Mouse (Mus musculus) kidney, embryonic 14.5 days (tissue): ENCODE measurements around the gene Galk2. TPM values are rescaled to one million over a fixed set of nuclear protein-coding genes. Genes with fewer than 3 reads are reported as not detected.

Experiments
- ATAC-seq: fragments of 200-750 bp; cut with Nextera tagmentation; 2 replicates; pipeline ENCODE4 v1.8.0; 2017; ENCODE audit warnings: moderate number of reproducible peaks, mild to moderate bottlenecking, moderate TSS enrichment, moderate library complexity; ENCODE audit not compliant: low FRiP score, low TSS enrichment
- H3K27ac ChIP-seq: fragments of 300-500 bp; sonication (generic); 2 replicates; pipeline ENCODE4 v1.5.1; 2014; ENCODE audit warnings: low read depth, mild to moderate bottlenecking, low read length, moderate library complexity, mixed read lengths
- H3K27me3 ChIP-seq: fragments of 300-500 bp; sonication (generic); 2 replicates; pipeline ENCODE4 v1.6.1; 2014; ENCODE audit warnings: mild to moderate bottlenecking, low read length; ENCODE audit not compliant: control insufficient read depth, insufficient read depth
- H3K36me3 ChIP-seq: fragments of 300-500 bp; sonication (generic); 2 replicates; pipeline ENCODE4 v1.6.1; 2014; ENCODE audit warnings: low read length, mixed read lengths; ENCODE audit not compliant: control insufficient read depth, insufficient read depth
- H3K4me1 ChIP-seq: fragments of 300-500 bp; sonication (generic); 2 replicates; pipeline ENCODE4 v1.6.1; 2014; ENCODE audit warnings: low read length, mixed read lengths; ENCODE audit not compliant: control insufficient read depth, insufficient read depth
- H3K4me2 ChIP-seq: fragments of 300-500 bp; sonication (generic); replicated peaks from 2 replicates; pipeline ENCODE4 v1.6.1; 2014; ENCODE audit warnings: low read depth, mild to moderate bottlenecking, low read length
- H3K4me3 ChIP-seq: fragments of 300-500 bp; sonication (generic); 2 replicates; pipeline ENCODE4 v1.5.1; 2014; ENCODE audit warnings: mild to moderate bottlenecking, low read length
- H3K9ac ChIP-seq: fragments of 300-500 bp; sonication (generic); 2 replicates; pipeline ENCODE4 v1.6.1; 2014; ENCODE audit warnings: low read depth, mild to moderate bottlenecking, low read length, moderate library complexity
- H3K9me3 ChIP-seq: fragments of 300-500 bp; sonication (generic); 2 replicates; pipeline ENCODE4 v1.6.1; 2016; ENCODE audit warnings: low read length; ENCODE audit not compliant: control insufficient read depth
- WGBS: fragments of 180-500 bp; shearing (Covaris S2); extraction: QIAGEN DNeasy Blood & Tissue Kit; methylation state at CpG from one replicate; pipeline ENCODE4 v1.1.7; 2014; 5-methylcytosine and 5-hydroxymethylcytosine counted together
- polyA plus RNA-seq: library from polyadenylated mRNA; unstranded; fragments of >200 nt; fragmentation: Nextera tagmentation; extraction: Ambion mirVana; gene quantifications from 2 replicates; pipeline ENCODE4 v1.2.1, GENCODE M21; 2014

Galk2 gene
- polyA plus RNA-seq, 1 experiment from 2014 or later, result 60.0 TPM

GRCm38 (mm10) chr2:125885891-125886576 lies 27.1 kb downstream of the Galk2 start:
- no peaks in the 10 kb centered on the region for H3K27me3 ChIP-seq
- no peak overlapping the region for H3K27ac ChIP-seq
- H3K4me1 ChIP-seq, result no peaks in the 10 kb centered on the region
- H3K4me2 ChIP-seq, result no peak overlapping the region
- no peak overlapping the region for H3K4me3 ChIP-seq
- peaks cover 2% of the 10 kb centered on the region; the same call in 1 of the 2 replicates for H3K9me3 ChIP-seq
- 88% methylated on average over 4 of the region's 4 CpGs for WGBS
- no peak for ATAC-seq
- no peak overlapping the region for H3K9ac ChIP-seq
- no peaks in the 10 kb centered on the region for H3K36me3 ChIP-seq

DNA sequence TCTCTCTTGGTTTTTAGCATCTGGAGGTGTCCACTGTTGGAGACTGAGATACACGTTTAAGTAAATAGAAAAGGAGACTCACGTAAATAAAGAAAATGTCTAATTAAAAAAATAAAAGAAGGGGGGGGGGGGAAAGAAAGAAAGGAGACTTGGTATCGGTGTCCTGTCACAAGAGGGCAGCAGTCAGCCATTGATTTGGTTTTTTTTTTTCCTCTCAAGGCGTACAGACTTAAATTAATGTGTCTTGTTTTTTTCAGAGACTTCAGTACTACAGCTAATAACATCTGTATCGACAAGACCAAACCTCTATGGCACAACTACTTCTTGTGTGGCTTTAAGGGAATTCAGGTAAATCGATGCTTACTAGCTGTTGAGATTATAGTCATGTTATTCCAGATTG lies 34.2 kb downstream of the Galk2 start:
- no peaks in the 10 kb centered on the region for H3K27me3 ChIP-seq
- no peak overlapping the region for H3K4me3 ChIP-seq
- H3K9ac ChIP-seq, result no peak overlapping the region
- no peak for ATAC-seq
- WGBS, result 47% methylated on average over 6 of the region's 6 CpGs
- H3K36me3 ChIP-seq, result peaks cover 5% of the 10 kb centered on the region; the same call in 1 of the 2 replicates
- H3K27ac ChIP-seq, result no peak overlapping the region
- no peak overlapping the region for H3K4me2 ChIP-seq
- H3K9me3 ChIP-seq, result no peaks in the 10 kb centered on the region
- no peaks in the 10 kb centered on the region for H3K4me1 ChIP-seq

GRCm38 (mm10) chr2:125895099-125895498 lies 36.2 kb downstream of the Galk2 start:
- Histone ChIP-seq H3K4me1 (no peaks in the 10 kb centered on the region), H3K9me3 (no peaks in the 10 kb centered on the region), H3K9ac (no peak overlapping the region), H3K27ac (no peak overlapping the region), H3K4me3 (no peak overlapping the region), H3K27me3 (no peaks in the 10 kb centered on the region), H3K4me2 (no peak overlapping the region), H3K36me3 (peaks cover 5% of the 10 kb centered on the region; the same call in 1 of the 2 replicates)
- no peak for ATAC-seq
- 75% methylated on average over 4 of the region's 4 CpGs for WGBS

- 95% methylated on average over 3 of the region's 3 CpGs for WGBS
- H3K9me3 ChIP-seq, result no peaks in the 10 kb centered on the region
- no peaks in the 10 kb centered on the region for H3K27me3 ChIP-seq
- H3K27ac ChIP-seq, result no peak overlapping the region
- no peak for ATAC-seq
- H3K4me3 ChIP-seq, result no peak overlapping the region
- no peak overlapping the region for H3K9ac ChIP-seq
- H3K4me1 ChIP-seq, result no peaks in the 10 kb centered on the region
- peaks cover 5% of the 10 kb centered on the region; the same call in 1 of the 2 replicates for H3K36me3 ChIP-seq
- H3K4me2 ChIP-seq, result no peak overlapping the region
Measured at GRCm38 (mm10) chr2:125896355-125896754, 37.4 kb downstream of the Galk2 start.

GRCm38 (mm10) chr2:125900797-125901410 lies 42.0 kb downstream of the Galk2 start:
- no peak overlapping the region for H3K27ac ChIP-seq
- no peaks in the 10 kb centered on the region for H3K9me3 ChIP-seq
- no peak for ATAC-seq
- H3K9ac ChIP-seq, result no peak overlapping the region
- no peak overlapping the region for H3K4me3 ChIP-seq
- no peaks in the 10 kb centered on the region for H3K27me3 ChIP-seq
- no peaks in the 10 kb centered on the region for H3K4me1 ChIP-seq
- 86% methylated on average over 6 of the region's 6 CpGs for WGBS
- H3K4me2 ChIP-seq, result no peak overlapping the region
- H3K36me3 ChIP-seq, result peaks cover 10% of the 10 kb centered on the region; the same call in 1 of the 2 replicates

DNA sequence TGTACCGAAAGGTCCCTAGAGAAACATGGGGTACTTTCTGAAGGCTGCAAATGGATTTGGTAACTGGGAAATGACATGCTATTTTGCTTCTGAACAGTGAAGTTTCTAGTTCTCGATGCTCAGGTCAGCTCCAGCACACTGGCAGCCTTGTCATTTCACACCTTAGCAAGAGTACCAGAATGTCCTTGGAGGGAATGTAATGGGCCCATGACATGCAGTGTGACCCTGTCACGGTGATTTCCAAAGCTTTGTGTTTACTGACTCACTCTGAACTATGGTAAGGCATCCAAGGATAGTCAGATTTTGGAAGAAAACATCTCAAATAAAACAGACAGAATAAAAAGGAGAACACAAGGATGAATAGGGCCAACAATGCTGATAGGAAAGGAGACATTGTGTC lies 42.5 kb downstream of the Galk2 start:
- peaks cover 10% of the 10 kb centered on the region; the same call in 1 of the 2 replicates for H3K36me3 ChIP-seq
- H3K4me3 ChIP-seq, result no peak overlapping the region
- no peak overlapping the region for H3K4me2 ChIP-seq
- no peaks in the 10 kb centered on the region for H3K9me3 ChIP-seq
- H3K4me1 ChIP-seq, result no peaks in the 10 kb centered on the region
- H3K27ac ChIP-seq, result no peak overlapping the region
- H3K9ac ChIP-seq, result no peak overlapping the region
- 88% methylated on average over 3 of the region's 3 CpGs for WGBS
- ATAC-seq, result no peak
- H3K27me3 ChIP-seq, result no peaks in the 10 kb centered on the region

DNA sequence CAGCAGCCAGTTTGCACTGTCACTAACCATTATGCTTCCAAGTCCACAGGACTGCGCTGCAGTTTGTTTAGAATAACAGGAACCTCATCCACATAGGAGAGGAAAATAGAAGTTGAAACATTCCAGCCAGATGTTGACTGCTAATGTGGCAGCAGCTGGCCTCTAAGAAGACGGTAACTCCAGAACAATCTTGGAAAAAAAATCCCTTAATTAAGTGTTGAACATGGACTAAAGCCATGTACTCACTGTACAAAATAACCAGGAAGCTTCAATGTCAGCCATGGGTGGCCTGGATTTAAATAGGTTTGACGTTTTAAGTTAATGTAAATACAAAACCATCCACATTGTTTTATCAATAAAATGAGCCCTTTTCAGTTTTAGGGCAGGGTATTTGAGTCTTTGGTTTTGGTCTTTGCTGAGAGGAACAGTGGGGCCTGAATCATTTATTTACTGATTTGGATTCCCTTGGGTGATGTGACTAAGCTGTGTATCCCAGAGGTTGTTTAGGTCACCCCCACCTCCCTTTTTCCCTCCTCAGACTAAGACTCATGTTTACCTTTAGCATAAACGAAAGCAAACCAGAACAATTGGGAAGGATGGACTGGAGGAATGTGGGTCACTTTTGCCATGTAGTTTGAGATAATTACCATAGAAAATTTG lies 47.6 kb downstream of the Galk2 start:
- 86% methylated on average over 4 of the region's 4 CpGs for WGBS
- H3K36me3 ChIP-seq, result peaks cover 4% of the 10 kb centered on the region; the same call in 1 of the 2 replicates
- no peak overlapping the region for H3K27ac ChIP-seq
- H3K9me3 ChIP-seq, result no peaks in the 10 kb centered on the region
- H3K9ac ChIP-seq, result no peak overlapping the region
- no peak overlapping the region for H3K4me3 ChIP-seq
- H3K4me2 ChIP-seq, result no peak overlapping the region
- H3K4me1 ChIP-seq, result no peaks in the 10 kb centered on the region
- no peaks in the 10 kb centered on the region for H3K27me3 ChIP-seq
- ATAC-seq, result no peak

GRCm38 (mm10) chr2:125907580-125908255 lies 48.8 kb downstream of the Galk2 start:
- H3K9me3 ChIP-seq, result no peaks in the 10 kb centered on the region
- no peak overlapping the region for H3K27ac ChIP-seq
- H3K27me3 ChIP-seq, result no peaks in the 10 kb centered on the region
- H3K4me2 ChIP-seq, result no peak overlapping the region
- no peak overlapping the region for H3K9ac ChIP-seq
- H3K36me3 ChIP-seq, result peaks cover 4% of the 10 kb centered on the region; the same call in 1 of the 2 replicates
- ATAC-seq, result no peak
- WGBS, result 94% methylated on average over 4 of the region's 4 CpGs
- no peak overlapping the region for H3K4me3 ChIP-seq
- no peaks in the 10 kb centered on the region for H3K4me1 ChIP-seq
